Mouse (Mus musculus) hindlimb bud, embryonic 11.5 days (tissue): ENCODE measurements around the gene 4931414P19Rik.
"Not testable (repeated sequence)": the region's sequence is repeated elsewhere in the genome, so short reads cannot be mapped to it uniquely, and the experiment has no call there.

Source experiments
- DNase-seq: peaks from one replicate; pipeline ENCODE4 v3.0.0-alpha.2; 2012; ENCODE audit warnings: low read depth, low spot score; ENCODE audit errors: extremely low spot score

The 4931414P19Rik gene

GRCm38 (mm10) chr14:54629797-54630196, 24.0 kb upstream of the 4931414P19Rik start:
- DNase-seq: no peak

- no peak for DNase-seq
Measured at GRCm38 (mm10) chr14:54628103-54628502, 22.3 kb upstream of the 4931414P19Rik start.

- DNase-seq: no peak
Measured at GRCm38 (mm10) chr14:54624976-54625375, 19.2 kb upstream of the 4931414P19Rik start.

GRCm38 (mm10) chr14:54623334-54623733, 17.5 kb upstream of the 4931414P19Rik start:
- DNase-seq: no peak

GRCm38 (mm10) chr14:54621133-54621532, 15.3 kb upstream of the 4931414P19Rik start, which contains the start of gene Psmb11:
TSS of gene Psmb11 (plus strand) at chr14:54621433.
- DNase-seq: no peak

- DNase-seq: peak; percentile 90
Measured at GRCm38 (mm10) chr14:54617897-54618365, 12.1 kb upstream of the 4931414P19Rik start, which contains the start of gene Psmb5. TSS of gene Psmb5 (minus strand) at chr14:54618022.

- no peak for DNase-seq
Measured at GRCm38 (mm10) chr14:54617152-54617896, 11.5 kb upstream of the 4931414P19Rik start.

GRCm38 (mm10) chr14:54616226-54616825, 10.5 kb upstream of the 4931414P19Rik start:
- DNase-seq: no peak

- DNase-seq: not testable (repeated sequence)
Measured at GRCm38 (mm10) chr14:54614130-54614529, 8.3 kb upstream of the 4931414P19Rik start.

GRCm38 (mm10) chr14:54610648-54611047, 4.9 kb upstream of the 4931414P19Rik start:
- DNase-seq: no peak

GRCm38 (mm10) chr14:54609962-54610361, 4.2 kb upstream of the 4931414P19Rik start:
- no peak for DNase-seq

GRCm38 (mm10) chr14:54609245-54609644, 3.5 kb upstream of the 4931414P19Rik start:
- no peak for DNase-seq

GRCm38 (mm10) chr14:54607226-54607625, 1.4 kb upstream of the 4931414P19Rik start:
- DNase-seq: no peak

- no peak for DNase-seq
Measured at GRCm38 (mm10) chr14:54603686-54604085, 2.1 kb downstream of the 4931414P19Rik start.

GRCm38 (mm10) chr14:54603038-54603654, 2.6 kb downstream of the 4931414P19Rik start:
- DNase-seq: peak; percentile 79

GRCm38 (mm10) chr14:54602613-54603012, 3.2 kb downstream of the 4931414P19Rik start:
- no peak for DNase-seq

- no peak for DNase-seq
Measured at GRCm38 (mm10) chr14:54601601-54602000, 4.2 kb downstream of the 4931414P19Rik start.

- no peak for DNase-seq
Measured at GRCm38 (mm10) chr14:54597084-54597483, 8.7 kb downstream of the 4931414P19Rik start.

- DNase-seq: no peak
Measured at GRCm38 (mm10) chr14:54594631-54595414, 11.0 kb downstream of the 4931414P19Rik start.

GRCm38 (mm10) chr14:54594055-54594454, 11.7 kb downstream of the 4931414P19Rik start:
- no peak for DNase-seq
